Mouse (Mus musculus): ENCODE data around the gene Tmem132e. TPM values are rescaled to one million over a fixed set of nuclear protein-coding genes. Genes with fewer than 3 reads are reported as not detected.

The Tmem132e gene
- polyA plus RNA-seq, 1 experiment from 2014 or later = 0.70 TPM

DNA sequence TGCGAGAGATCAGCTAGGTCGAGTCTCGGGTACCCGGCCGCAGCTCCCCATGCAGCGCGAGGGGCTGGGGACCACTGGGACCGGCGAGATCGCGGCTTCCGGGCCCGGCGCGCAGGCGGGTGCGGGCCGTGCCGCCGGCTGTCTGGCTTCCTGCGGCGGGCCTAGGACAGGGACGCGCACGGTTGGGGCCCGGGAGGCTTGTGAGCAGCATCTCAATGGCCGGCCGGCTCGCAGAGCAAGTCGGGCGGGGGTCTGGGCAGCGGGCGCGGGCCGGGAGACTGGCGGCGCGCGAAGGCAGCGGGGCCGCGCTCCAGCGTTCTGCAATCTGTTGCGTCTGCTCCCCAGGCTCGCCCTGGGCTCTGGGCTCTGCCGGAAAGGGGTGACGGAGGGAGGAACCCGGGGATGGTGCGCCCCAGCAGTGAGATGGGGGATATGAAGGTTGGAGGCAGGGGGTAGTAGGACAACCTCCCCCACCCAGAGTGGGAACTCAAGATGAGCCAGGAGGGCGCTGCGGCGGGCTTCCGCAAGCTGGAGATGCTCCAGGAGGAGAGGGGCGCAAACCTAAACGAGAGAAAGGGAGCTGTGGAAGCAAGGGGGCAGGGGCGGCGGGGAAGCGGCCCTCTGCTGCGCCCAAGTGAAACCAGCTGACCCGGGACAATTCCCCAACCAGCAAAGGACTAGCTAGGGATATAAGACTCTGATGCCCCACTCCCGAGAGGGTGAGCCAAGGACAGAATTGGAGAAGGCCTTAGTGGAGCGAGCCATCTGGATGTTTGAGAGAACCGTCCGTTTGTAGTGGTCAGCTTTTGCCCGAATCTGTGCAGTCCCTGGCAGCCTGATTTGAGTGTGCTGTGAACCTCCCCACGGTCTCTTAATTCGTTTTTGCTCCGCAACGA is 944 bp downstream of the Tmem132e start:
- peak overlapping the region; percentile 59 for H3K4me3 ChIP-seq (replicated peaks)
- no peak overlapping the region for H3K27ac ChIP-seq
- H3K4me2 ChIP-seq = peak overlapping the region; percentile 93
- peaks cover 29% of the 10 kb centered on the region for H3K4me1 ChIP-seq (replicated peaks)
- ATAC-seq (ENCODE audit: insufficient number of reproducible peaks, insufficient read depth, low FRiP score, low TSS enrichment, low read depth) = no peak; the same call in 1 of the 2 replicates
- WGBS = 2% methylated on average over 69 of the region's 69 CpGs
- H3K9ac ChIP-seq (replicated peaks) = peak overlapping the region; percentile 51
- no peaks in the 10 kb centered on the region for H3K36me3 ChIP-seq
- no peaks in the 10 kb centered on the region for H3K9me3 ChIP-seq
- H3K27me3 ChIP-seq = peaks cover 98% of the 10 kb centered on the region

DNA sequence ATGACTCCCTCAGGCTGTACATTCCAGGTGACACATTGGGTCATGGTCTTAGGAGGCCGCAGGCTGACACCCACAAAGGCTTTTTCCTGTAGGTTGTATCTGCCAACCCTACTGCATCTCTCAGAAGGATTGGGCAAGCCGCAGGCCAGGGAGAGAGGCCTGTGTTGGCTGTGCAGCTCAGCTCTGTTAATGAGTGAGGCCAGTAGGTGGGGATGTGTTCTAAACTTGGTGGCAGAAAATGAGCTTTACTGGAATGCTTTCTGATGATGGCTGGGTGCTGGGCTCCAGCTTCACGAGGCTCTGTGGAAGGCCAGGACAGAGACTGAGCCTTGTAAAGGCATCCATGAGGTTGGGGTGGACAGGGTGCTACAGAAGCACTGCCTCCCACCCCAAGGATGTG is 3.6 kb downstream of the Tmem132e start:
- Histone ChIP-seq H3K36me3 (no peaks in the 10 kb centered on the region), H3K27me3 (peaks cover 98% of the 10 kb centered on the region), H3K4me1 (replicated peaks) (peaks cover 25% of the 10 kb centered on the region), H3K27ac (no peak overlapping the region), H3K4me2 (no peak overlapping the region), H3K9ac (replicated peaks) (no peak overlapping the region), H3K9me3 (no peaks in the 10 kb centered on the region), H3K4me3 (replicated peaks) (no peak overlapping the region)
- no peak for ATAC-seq (ENCODE audit: insufficient number of reproducible peaks, insufficient read depth, low FRiP score, low TSS enrichment, low read depth)
- 57% methylated on average over 3 of the region's 3 CpGs for WGBS

GRCm38 (mm10) chr11:82399621-82400020 is 10.9 kb downstream of the Tmem132e start:
- H3K9ac ChIP-seq (replicated peaks) = no peak overlapping the region
- no peak overlapping the region for H3K27ac ChIP-seq
- peaks cover 38% of the 10 kb centered on the region for H3K27me3 ChIP-seq
- H3K4me1 ChIP-seq (replicated peaks) = no peaks in the 10 kb centered on the region
- no peak for ATAC-seq (ENCODE audit: insufficient number of reproducible peaks, insufficient read depth, low FRiP score, low TSS enrichment, low read depth)
- H3K4me2 ChIP-seq = no peak overlapping the region
- H3K4me3 ChIP-seq (replicated peaks) = no peak overlapping the region
- WGBS = 26% methylated on average over 3 of the region's 3 CpGs
- no peaks in the 10 kb centered on the region for H3K9me3 ChIP-seq
- H3K36me3 ChIP-seq = no peaks in the 10 kb centered on the region

GRCm38 (mm10) chr11:82405641-82406040 is 16.9 kb downstream of the Tmem132e start:
- WGBS = 48% methylated on average over 3 of the region's 3 CpGs
- no peak overlapping the region for H3K4me2 ChIP-seq
- no peaks in the 10 kb centered on the region for H3K9me3 ChIP-seq
- no peak for ATAC-seq (ENCODE audit: insufficient number of reproducible peaks, insufficient read depth, low FRiP score, low TSS enrichment, low read depth)
- no peak overlapping the region for H3K27ac ChIP-seq
- 0 out of 2 replicates have a peak, but pooled peaks cover 5% of the 10 kb centered on the region for H3K27me3 ChIP-seq
- H3K4me3 ChIP-seq (replicated peaks) = no peak overlapping the region
- H3K9ac ChIP-seq (replicated peaks) = no peak overlapping the region
- H3K4me1 ChIP-seq (replicated peaks) = no peaks in the 10 kb centered on the region; the same call in 1 of the 2 replicates
- H3K36me3 ChIP-seq = no peaks in the 10 kb centered on the region

GRCm38 (mm10) chr11:82406358-82407221 is 17.9 kb downstream of the Tmem132e start:
- H3K9me3 ChIP-seq = no peaks in the 10 kb centered on the region
- WGBS = 29% methylated on average over 11 of the region's 11 CpGs
- ATAC-seq (ENCODE audit: insufficient number of reproducible peaks, insufficient read depth, low FRiP score, low TSS enrichment, low read depth) = no peak
- no peak overlapping the region for H3K27ac ChIP-seq
- H3K27me3 ChIP-seq = 0 out of 2 replicates have a peak, but pooled peaks cover 5% of the 10 kb centered on the region
- no peak overlapping the region for H3K9ac ChIP-seq (replicated peaks)
- no peaks in the 10 kb centered on the region; the same call in 1 of the 2 replicates for H3K4me1 ChIP-seq (replicated peaks)
- no peak overlapping the region for H3K4me2 ChIP-seq
- H3K4me3 ChIP-seq (replicated peaks) = no peak overlapping the region
- no peaks in the 10 kb centered on the region for H3K36me3 ChIP-seq

GRCm38 (mm10) chr11:82412496-82412895 is 23.8 kb downstream of the Tmem132e start:
- no peak for ATAC-seq (ENCODE audit: insufficient number of reproducible peaks, insufficient read depth, low FRiP score, low TSS enrichment, low read depth)
- H3K4me2 ChIP-seq = no peak overlapping the region
- no peak overlapping the region for H3K4me3 ChIP-seq (replicated peaks)
- WGBS = 86% methylated on average over 1 of the region's 1 CpGs
- H3K27ac ChIP-seq = no peak overlapping the region
- H3K27me3 ChIP-seq = 0 out of 2 replicates have a peak, but pooled peaks cover 5% of the 10 kb centered on the region
- H3K9ac ChIP-seq (replicated peaks) = no peak overlapping the region
- no peaks in the 10 kb centered on the region for H3K36me3 ChIP-seq
- no peaks in the 10 kb centered on the region for H3K9me3 ChIP-seq
- no peaks in the 10 kb centered on the region; the same call in 1 of the 2 replicates for H3K4me1 ChIP-seq (replicated peaks)

GRCm38 (mm10) chr11:82418337-82419041 is 29.8 kb downstream of the Tmem132e start:
- WGBS = 36% methylated on average over 8 of the region's 9 CpGs
- H3K4me2 ChIP-seq = no peak overlapping the region
- peaks cover 9% of the 10 kb centered on the region; the same call in 1 of the 2 replicates for H3K27me3 ChIP-seq
- ATAC-seq (ENCODE audit: insufficient number of reproducible peaks, insufficient read depth, low FRiP score, low TSS enrichment, low read depth) = no peak
- H3K9me3 ChIP-seq = no peaks in the 10 kb centered on the region
- H3K4me1 ChIP-seq (replicated peaks) = peaks cover under 1% of the 10 kb centered on the region; the same call in 1 of the 2 replicates
- H3K27ac ChIP-seq = no peak overlapping the region
- no peak overlapping the region for H3K9ac ChIP-seq (replicated peaks)
- H3K4me3 ChIP-seq (replicated peaks) = no peak overlapping the region
- no peaks in the 10 kb centered on the region for H3K36me3 ChIP-seq

DNA sequence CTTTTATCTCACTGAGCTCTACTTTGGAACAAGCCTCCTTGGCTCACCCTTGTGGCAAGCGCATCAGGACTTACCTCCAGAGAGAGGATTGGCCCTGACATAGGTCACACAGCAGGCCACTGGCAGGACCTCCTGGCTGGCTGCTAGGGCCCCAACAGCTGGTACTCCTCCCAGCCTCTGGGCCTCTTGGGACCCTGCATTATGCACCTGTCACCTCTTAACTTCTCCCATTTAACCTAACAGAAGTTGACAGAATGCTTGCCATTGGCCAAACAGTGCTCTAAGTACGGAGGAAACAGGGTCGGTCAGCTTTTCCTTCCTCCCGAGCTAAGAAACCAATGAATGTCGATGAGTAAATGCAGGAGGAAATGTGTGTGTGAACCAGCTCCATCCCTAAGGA is 33.2 kb downstream of the Tmem132e start:
- Histone ChIP-seq H3K4me3 (replicated peaks) (no peak overlapping the region), H3K9me3 (no peaks in the 10 kb centered on the region), H3K9ac (replicated peaks) (no peak overlapping the region), H3K4me2 (no peak overlapping the region), H3K27ac (no peak overlapping the region), H3K4me1 (replicated peaks) (peaks cover 12% of the 10 kb centered on the region), H3K36me3 (no peaks in the 10 kb centered on the region), H3K27me3 (peaks cover 5% of the 10 kb centered on the region; the same call in 1 of the 2 replicates)
- ATAC-seq (ENCODE audit: insufficient number of reproducible peaks, insufficient read depth, low FRiP score, low TSS enrichment, low read depth) = no peak
- WGBS = 66% methylated on average over 5 of the region's 5 CpGs

DNA sequence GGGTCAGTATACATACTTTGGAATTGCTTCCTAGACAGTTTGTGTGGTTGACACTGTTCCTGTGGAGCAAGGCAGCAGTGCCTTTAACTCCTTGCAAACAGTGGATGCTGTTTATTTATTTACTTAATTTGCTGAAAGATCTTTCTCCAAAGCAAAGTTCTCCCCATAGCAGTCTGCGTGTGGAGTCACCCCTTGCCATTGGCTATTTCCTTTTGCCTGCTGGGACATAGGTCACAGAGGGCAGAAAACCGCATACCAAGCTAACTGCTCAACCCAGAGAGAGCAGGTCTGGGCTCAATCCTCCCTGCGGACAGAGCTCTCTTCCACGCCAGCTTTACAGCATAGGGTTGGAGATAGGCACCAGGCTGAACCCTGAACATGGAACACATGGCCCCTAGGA is 34.8 kb downstream of the Tmem132e start:
- Histone ChIP-seq H3K4me2 (no peak overlapping the region), H3K27ac (no peak overlapping the region), H3K36me3 (no peaks in the 10 kb centered on the region), H3K4me1 (replicated peaks) (peaks cover 12% of the 10 kb centered on the region), H3K9ac (replicated peaks) (no peak overlapping the region), H3K4me3 (replicated peaks) (no peak overlapping the region), H3K9me3 (no peaks in the 10 kb centered on the region), H3K27me3 (peaks cover 5% of the 10 kb centered on the region; the same call in 1 of the 2 replicates)
- 10% methylated on average over 4 of the region's 4 CpGs for WGBS
- ATAC-seq (ENCODE audit: insufficient number of reproducible peaks, insufficient read depth, low FRiP score, low TSS enrichment, low read depth) = no peak

GRCm38 (mm10) chr11:82428801-82429200 is 40.1 kb downstream of the Tmem132e start:
- WGBS = 67% methylated on average over 4 of the region's 4 CpGs
- no peak overlapping the region for H3K4me3 ChIP-seq (replicated peaks)
- H3K27me3 ChIP-seq = peaks cover 38% of the 10 kb centered on the region
- H3K4me2 ChIP-seq = no peak overlapping the region
- H3K36me3 ChIP-seq = no peaks in the 10 kb centered on the region
- no peak overlapping the region for H3K9ac ChIP-seq (replicated peaks)
- ATAC-seq (ENCODE audit: insufficient number of reproducible peaks, insufficient read depth, low FRiP score, low TSS enrichment, low read depth) = no peak
- no peak overlapping the region for H3K27ac ChIP-seq
- H3K9me3 ChIP-seq = no peaks in the 10 kb centered on the region
- peaks cover 8% of the 10 kb centered on the region for H3K4me1 ChIP-seq (replicated peaks)

Data from limb, embryonic 12.5 days (tissue).